Mouse (Mus musculus) myocyte (in vitro differentiated cells): ENCODE data around the gene Nat8l.
"Not testable (repeated sequence)": the region's sequence is repeated elsewhere in the genome, so short reads cannot be mapped to it uniquely, and the experiment has no call there.

Experiments used
- MYOG ChIP-seq, 3 experiments: IDR thresholded peaks; one replicate each; pipeline ENCODE4 v1.6.1; 2011; ENCODE audit warnings: control low read depth in 2 of 3, low read depth in 2 of 3, mild to moderate bottlenecking in 2 of 3; ENCODE audit not compliant: insufficient read length in 2 of 3, control insufficient read depth in 1 of 3, insufficient read depth in 1 of 3
- POLR2A ChIP-seq: IDR thresholded peaks from one replicate; pipeline ENCODE4 v1.6.1; 2011; ENCODE audit warnings: low read depth, mild to moderate bottlenecking, control low read depth, moderate library complexity; ENCODE audit not compliant: insufficient read length
- TCF12 ChIP-seq: IDR thresholded peaks from one replicate; pipeline ENCODE4 v1.6.1; 2011; ENCODE audit warnings: mild to moderate bottlenecking, control low read depth; ENCODE audit not compliant: poor library complexity, insufficient read depth, severe bottlenecking

- not testable (repeated sequence) for TF ChIP-seq POLR2A; TCF12; MYOG (IDR thresholded peaks at IDR 0.05; ENCODE audit: control insufficient read depth in 1 of 3, insufficient read depth in 1 of 3, insufficient read length in 2 of 3, low read depth in 2 of 3)
Observed at GRCm38 (mm10) chr5:33947035-33947434, 48.7 kb upstream of the Nat8l start.
